Mouse (Mus musculus) bone marrow, adult 2 months (tissue): ENCODE measurements around the gene Got1.

Source experiments
- CTCF ChIP-seq: fragments of 200-500 bp; IDR thresholded peaks from 2 replicates; pipeline ENCODE4 v1.5.1; 2011; ENCODE audit warnings: low read length, control low read depth; ENCODE audit not compliant: control insufficient read depth, insufficient read depth
- POLR2A ChIP-seq: fragments of 200-500 bp; IDR thresholded peaks from 2 replicates; pipeline ENCODE4 v1.6.1; 2011; ENCODE audit warnings: low read depth, mild to moderate bottlenecking, control low read depth, low read length, borderline replicate concordance; ENCODE audit not compliant: control insufficient read depth

- no peak for TF ChIP-seq CTCF
- TF ChIP-seq POLR2A, result no peak
Observed at GRCm38 (mm10) chr19:43560244-43560643, 35.8 kb upstream of the Got1 start.
